ENCODE assay signal across 8 mouse cellular contexts in the genomic region with DNA sequence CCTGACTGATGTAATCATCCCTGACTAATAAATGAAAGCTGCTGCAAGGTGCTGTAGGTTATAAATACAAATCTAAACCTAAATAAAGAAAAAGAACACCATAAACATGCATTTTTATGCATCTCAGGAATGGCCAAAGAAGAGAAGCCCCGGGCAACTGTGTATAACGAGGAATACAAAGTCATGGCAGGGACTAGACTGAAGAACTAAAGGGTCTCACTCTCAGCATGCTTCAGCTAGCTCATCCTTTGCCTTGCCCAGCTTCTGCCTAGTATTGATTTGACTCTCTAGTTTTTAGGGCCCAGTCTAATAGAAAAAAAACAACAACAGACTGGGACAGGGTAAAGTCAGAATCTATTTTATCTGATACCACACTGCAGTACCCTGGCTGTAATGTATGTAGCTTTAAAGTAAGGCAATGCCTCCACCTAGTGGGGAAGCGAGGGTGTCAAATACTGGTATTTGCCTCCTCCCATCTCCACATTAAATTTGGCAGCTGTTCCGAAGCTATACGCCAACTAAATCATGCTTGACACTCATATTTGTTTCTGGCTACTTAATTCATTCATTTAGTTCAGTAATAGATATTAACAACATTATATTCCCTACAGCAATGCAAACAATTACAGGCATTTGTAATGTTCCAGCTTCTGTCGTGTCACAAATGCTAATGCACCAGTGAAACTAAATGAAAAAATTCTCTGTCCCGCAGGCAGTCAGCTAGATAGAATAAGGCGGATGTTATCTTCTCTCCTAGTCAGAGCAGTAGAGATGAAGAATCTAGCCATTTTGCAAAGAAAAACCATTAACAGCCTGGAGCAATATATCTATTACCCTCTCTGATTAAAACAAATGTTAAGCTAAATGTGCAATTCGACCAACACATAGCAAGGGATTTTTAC. TPM values are rescaled to one million over a fixed set of nuclear protein-coding genes. Genes with fewer than 3 reads are reported as not detected.
DNase-seq lines count a peak whose midpoint lies in the region; ATAC-seq lines count a peak whose summit lies in the region.

No protein-coding gene starts in this region.

- peak; percentile 9 for DNase-seq in kidney, adult 18-20 months
- no peak for DNase-seq in kidney, adult 11 months
- DNase-seq in brain, adult 2 months (ENCODE audit: low read depth, low spot score) = peak; percentile 85
- DNase-seq in forebrain, embryonic 14.5 days (ENCODE audit: low spot score) = peak; percentile 90
- DNase-seq in retina, adult 2 months (ENCODE audit: low read depth, low spot score) = peak; percentile 22
- DNase-seq in gastrocnemius, postnatal 36 days = no peak

- H3K9me3 ChIP-seq in forebrain, embryonic 14.5 days (replicated peaks; ENCODE audit: control insufficient read depth, low read length) = no peaks in the 10 kb centered on the region
- H3K9me3 ChIP-seq in kidney, embryonic 14.5 days (ENCODE audit: control insufficient read depth, low read length) = no peaks in the 10 kb centered on the region
- H3K9me3 ChIP-seq in limb, embryonic 15.5 days = no peaks in the 10 kb centered on the region

- H3K27ac ChIP-seq in forebrain, embryonic 14.5 days (ENCODE audit: low read depth, low read length) = no peak overlapping the region
- H3K27ac ChIP-seq in kidney, embryonic 14.5 days (ENCODE audit: low read depth, low read length) = no peak overlapping the region
- H3K27ac ChIP-seq in limb, embryonic 15.5 days = no peak overlapping the region

- no peaks in the 10 kb centered on the region for H3K36me3 ChIP-seq in forebrain, embryonic 14.5 days (ENCODE audit: control insufficient read depth, insufficient read depth, low read length)
- no peaks in the 10 kb centered on the region for H3K36me3 ChIP-seq in kidney, embryonic 14.5 days (ENCODE audit: control insufficient read depth, insufficient read depth, low read length)
- no peaks in the 10 kb centered on the region for H3K36me3 ChIP-seq in limb, embryonic 15.5 days

- H3K4me1 ChIP-seq in forebrain, embryonic 14.5 days (ENCODE audit: control insufficient read depth, insufficient read depth, low read length) = peaks cover 8% of the 10 kb centered on the region; the same call in 1 of the 2 replicates
- H3K4me1 ChIP-seq in kidney, embryonic 14.5 days (ENCODE audit: control insufficient read depth, insufficient read depth, low read length) = 0 out of 2 replicates have a peak, but pooled peaks cover 1% of the 10 kb centered on the region
- no peaks in the 10 kb centered on the region for H3K4me1 ChIP-seq in limb, embryonic 15.5 days

- no peaks in the 10 kb centered on the region for H3K27me3 ChIP-seq in forebrain, embryonic 14.5 days (replicated peaks; ENCODE audit: control insufficient read depth, insufficient read depth, low read length)
- H3K27me3 ChIP-seq in kidney, embryonic 14.5 days (ENCODE audit: control insufficient read depth, insufficient read depth, low read length) = no peaks in the 10 kb centered on the region
- no peaks in the 10 kb centered on the region for H3K27me3 ChIP-seq in limb, embryonic 15.5 days

- intact Hi-C loops in gastrocnemius, postnatal 36 days (cut with DNase I) = no loop called here

- H3K4me2 ChIP-seq in forebrain, embryonic 14.5 days (ENCODE audit: low read length) = no peak overlapping the region
- no peak overlapping the region for H3K4me2 ChIP-seq in kidney, embryonic 14.5 days (replicated peaks; ENCODE audit: low read depth, low read length)
- no peak overlapping the region for H3K4me2 ChIP-seq in limb, embryonic 15.5 days

- no peak overlapping the region for H3K4me3 ChIP-seq in forebrain, embryonic 14.5 days (ENCODE audit: low read depth, low read length)
- H3K4me3 ChIP-seq in kidney, embryonic 14.5 days (ENCODE audit: low read length) = no peak overlapping the region
- no peak overlapping the region for H3K4me3 ChIP-seq in limb, embryonic 15.5 days

- ATAC-seq in forebrain, embryonic 14.5 days = peak; percentile 94
- peak; percentile 81 for ATAC-seq in kidney, embryonic 14.5 days (ENCODE audit: low FRiP score, low TSS enrichment)
- ATAC-seq in limb, embryonic 15.5 days (ENCODE audit: insufficient number of reproducible peaks, low FRiP score, low TSS enrichment, low read depth) = peak; percentile 71; the same call in 1 of the 2 replicates

- no peak overlapping the region for H3K9ac ChIP-seq in forebrain, embryonic 14.5 days (ENCODE audit: low read length)
- no peak overlapping the region for H3K9ac ChIP-seq in kidney, embryonic 14.5 days (ENCODE audit: low read depth, low read length)
- H3K9ac ChIP-seq in limb, embryonic 15.5 days = no peak overlapping the region

- 49% methylated on average over 9 of the region's 9 CpGs for WGBS in forebrain, embryonic 14.5 days
- WGBS in kidney, embryonic 14.5 days = 50% methylated on average over 9 of the region's 9 CpGs
- WGBS in limb, embryonic 15.5 days = 42% methylated on average over 9 of the region's 9 CpGs

RNA-seq across cellular contexts. Expression of gene Dnajb9, which starts 28.8 kb away (rescaled TPM):
- 36.3 and 39.2 TPM in 2 replicates for polyA plus RNA-seq in forebrain, embryonic 14.5 days (2014; fragmentation: Nextera tagmentation; extraction: Ambion mirVana)
- polyA plus RNA-seq in kidney, embryonic 14.5 days (2014; fragmentation: Nextera tagmentation; extraction: Ambion mirVana) = 20.6 and 25.6 TPM in 2 replicates
- 27.6 and 28.7 TPM in 2 replicates for polyA plus RNA-seq in limb, embryonic 15.5 days (2015; fragmentation: Nextera tagmentation; extraction: Ambion mirVana)
- 10 to 100 TPM; 28.1 to 33.6 TPM for total RNA-seq in gastrocnemius, postnatal 36 days (2021)

RNA-seq across cellular contexts. Expression of gene Pnpla8, which starts 39.8 kb away (rescaled TPM):
- polyA plus RNA-seq in forebrain, embryonic 14.5 days (2014; fragmentation: Nextera tagmentation; extraction: Ambion mirVana) = 133 and 158 TPM in 2 replicates
- polyA plus RNA-seq in kidney, embryonic 14.5 days (2014; fragmentation: Nextera tagmentation; extraction: Ambion mirVana) = 45.7 and 73.3 TPM in 2 replicates
- 74.5 and 77.5 TPM in 2 replicates for polyA plus RNA-seq in limb, embryonic 15.5 days (2015; fragmentation: Nextera tagmentation; extraction: Ambion mirVana)
- 100 to 1,000 TPM; 122 to 132 TPM for total RNA-seq in gastrocnemius, postnatal 36 days (2021)

Comparison
In these comparisons a context has a peak if more than half of its experiments do, and no peak if none do; other contexts are left out.
1. DNase-seq: peak in kidney, adult 18-20 months (single experiment), brain, adult 2 months (single experiment), forebrain, embryonic 14.5 days (single experiment) and retina, adult 2 months (single experiment); none in kidney, adult 11 months (single experiment) and gastrocnemius, postnatal 36 days (0 of 2).
2. Peak in every context shown above with its lines, with median percentiles within 50 percentile points of each other: ATAC-seq.